Mouse (Mus musculus) stomach, embryonic 14.5 days (tissue): ENCODE measurements around the gene Wfs1. TPM values are rescaled to one million over a fixed set of nuclear protein-coding genes. Genes with fewer than 3 reads are reported as not detected.
"Not testable (repeated sequence)": the region's sequence is repeated elsewhere in the genome, so short reads cannot be mapped to it uniquely, and the experiment has no call there.

Experiments
- ATAC-seq: fragments of 200-750 bp; cut with Nextera tagmentation; 2 replicates; pipeline ENCODE4 v1.8.0; 2017; ENCODE audit warnings: low read depth, moderate TSS enrichment; ENCODE audit not compliant: insufficient number of reproducible peaks, insufficient read depth, low FRiP score
- H3K27ac ChIP-seq: fragments of 300-500 bp; sonication (generic); 2 replicates; pipeline ENCODE4 v1.5.1; 2014; ENCODE audit warnings: mild to moderate bottlenecking, low read length, moderate library complexity, mixed read lengths
- H3K27me3 ChIP-seq: fragments of 300-500 bp; sonication (generic); 2 replicates; pipeline ENCODE4 v1.6.1; 2014; ENCODE audit warnings: low read length, control low read depth, mixed read lengths; ENCODE audit not compliant: control insufficient read depth, insufficient read depth
- H3K36me3 ChIP-seq: fragments of 300-500 bp; sonication (generic); 2 replicates; pipeline ENCODE4 v1.6.1; 2014; ENCODE audit warnings: mild to moderate bottlenecking, control low read depth, low read length, moderate library complexity, mixed read lengths; ENCODE audit not compliant: control insufficient read depth, insufficient read depth
- H3K4me1 ChIP-seq: fragments of 300-500 bp; sonication (generic); 2 replicates; pipeline ENCODE4 v1.6.1; 2014; ENCODE audit warnings: low read length, control low read depth, mixed read lengths; ENCODE audit not compliant: control insufficient read depth, insufficient read depth
- H3K4me2 ChIP-seq: fragments of 300-500 bp; sonication (generic); replicated peaks from 2 replicates; pipeline ENCODE4 v1.6.1; 2014; ENCODE audit warnings: low read depth, low read length, control low read depth
- H3K4me3 ChIP-seq: fragments of 300-500 bp; sonication (generic); 2 replicates; pipeline ENCODE4 v1.5.1; 2014; ENCODE audit warnings: low read depth, low read length, control low read depth
- H3K9ac ChIP-seq: fragments of 300-500 bp; sonication (generic); replicated peaks from 2 replicates; pipeline ENCODE4 v1.6.1; 2014; ENCODE audit warnings: low read depth, mild to moderate bottlenecking, control low read depth, low read length, moderate library complexity, mixed read lengths
- H3K9me3 ChIP-seq: fragments of 300-500 bp; sonication (generic); 2 replicates; pipeline ENCODE4 v1.6.1; 2016; ENCODE audit warnings: low read depth, low read length, control low read depth; ENCODE audit not compliant: control insufficient read depth
- WGBS: fragments of 180-500 bp; shearing (Covaris S2); extraction: QIAGEN DNeasy Blood & Tissue Kit; methylation state at CpG from one replicate; pipeline ENCODE4 v1.1.7; 2014; 5-methylcytosine and 5-hydroxymethylcytosine counted together
- polyA plus RNA-seq: library from polyadenylated mRNA; unstranded; fragments of >200 nt; fragmentation: Nextera tagmentation; extraction: Ambion mirVana; gene quantifications from 2 replicates; pipeline ENCODE4 v1.2.1, GENCODE M21; 2014

Gene Wfs1
- polyA plus RNA-seq, 1 experiment from 2014 or later = 9.4 TPM

DNA sequence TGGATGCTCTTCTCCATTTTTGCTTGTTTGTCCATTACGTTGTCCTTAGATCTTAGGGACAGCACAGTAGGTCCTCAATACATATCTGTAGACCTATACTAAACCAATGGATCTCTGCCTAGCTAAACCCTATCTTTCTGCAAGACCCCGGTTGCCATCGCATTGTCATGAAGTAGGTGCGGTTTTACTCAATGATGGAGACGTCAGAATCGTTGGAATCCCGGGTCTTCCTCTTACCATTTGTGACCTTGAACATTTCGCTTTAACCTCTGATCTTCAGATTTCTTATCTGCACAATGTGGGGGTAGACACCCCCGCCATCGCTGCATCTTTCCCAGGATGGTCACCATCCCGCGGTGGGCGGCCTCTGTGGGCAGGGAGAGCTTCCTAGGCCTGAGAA lies 38.7 kb upstream of the Wfs1 start:
- Histone ChIP-seq H3K4me2 (peak overlapping the region; percentile 100), H3K4me1 (0 out of 2 replicates have a peak, but pooled peaks cover 4% of the 10 kb centered on the region), H3K4me3 (peak overlapping the region; percentile 59), H3K36me3 (no peaks in the 10 kb centered on the region), H3K9ac (no peak overlapping the region), H3K27ac (no peak overlapping the region), H3K27me3 (peaks cover 54% of the 10 kb centered on the region), H3K9me3 (no peaks in the 10 kb centered on the region)
- ATAC-seq = no peak
- WGBS = 13% methylated on average over 13 of the region's 13 CpGs

DNA sequence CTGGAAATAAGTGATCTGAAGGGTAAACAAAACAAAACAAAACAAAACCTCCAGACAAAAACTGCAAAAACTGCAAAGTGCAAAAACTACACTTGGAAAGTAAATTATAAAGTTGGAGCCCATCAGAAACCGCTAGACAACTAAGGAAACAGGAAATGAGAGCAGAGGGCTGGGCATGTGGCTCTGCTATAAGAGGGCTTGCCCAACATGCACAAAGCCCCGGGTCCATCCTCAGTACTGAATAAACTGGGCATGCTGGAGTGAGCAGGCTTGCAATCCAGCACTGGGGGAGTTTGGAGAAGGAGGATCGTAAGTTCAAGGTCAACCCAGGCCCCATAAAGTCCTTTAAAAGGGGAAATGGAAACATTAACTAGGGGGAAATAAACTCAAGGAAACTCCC lies 28.2 kb upstream of the Wfs1 start:
- H3K4me1 ChIP-seq = no peaks in the 10 kb centered on the region
- no peak overlapping the region for H3K4me2 ChIP-seq
- H3K27me3 ChIP-seq = no peaks in the 10 kb centered on the region
- H3K27ac ChIP-seq = no peak overlapping the region
- no peak overlapping the region for H3K4me3 ChIP-seq
- ATAC-seq = no peak
- no peaks in the 10 kb centered on the region for H3K36me3 ChIP-seq
- no peak overlapping the region for H3K9ac ChIP-seq
- H3K9me3 ChIP-seq = no peaks in the 10 kb centered on the region
- 68% methylated on average over 3 of the region's 3 CpGs for WGBS

DNA sequence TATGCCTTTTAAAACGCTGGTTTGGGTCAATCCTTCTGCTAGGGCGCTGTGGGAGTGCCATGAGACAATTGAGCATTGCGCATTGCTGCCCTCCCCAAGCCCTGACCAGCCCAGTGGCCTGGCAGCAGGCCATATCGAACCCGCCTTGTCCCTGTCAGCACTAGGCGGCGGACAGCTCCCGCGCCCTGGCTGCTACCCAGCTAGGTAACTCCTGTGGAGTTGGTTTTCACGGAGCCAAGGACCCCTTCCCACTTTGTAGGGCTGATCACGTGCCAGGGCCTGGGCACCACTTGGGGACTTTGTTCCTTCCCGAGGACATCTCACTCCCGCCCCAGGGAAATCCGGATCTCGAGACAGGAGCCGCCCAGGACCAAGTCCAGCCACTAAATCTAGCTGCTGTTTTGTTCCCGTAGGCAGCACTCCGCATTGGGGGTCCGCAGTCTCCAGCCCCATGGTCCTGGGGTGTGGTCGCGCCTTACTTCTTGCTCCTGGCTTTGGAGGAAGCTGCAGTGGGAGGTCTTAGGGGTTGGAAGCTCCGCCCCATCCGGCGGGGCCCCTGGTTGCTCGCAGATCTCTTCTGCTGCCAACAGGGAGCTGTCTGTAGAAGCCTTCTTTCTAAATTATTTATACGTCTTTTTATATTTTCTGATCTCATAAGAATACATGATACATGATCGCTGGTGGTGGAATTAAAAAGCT lies 26.8 kb upstream of the Wfs1 start:
- no peak overlapping the region for H3K4me2 ChIP-seq
- H3K4me1 ChIP-seq = no peaks in the 10 kb centered on the region
- WGBS = 6% methylated on average over 27 of the region's 27 CpGs
- no peak overlapping the region for H3K27ac ChIP-seq
- ATAC-seq = 0 out of 2 replicates have a peak, but pooled peaks have one; percentile 42
- H3K27me3 ChIP-seq = no peaks in the 10 kb centered on the region
- no peak overlapping the region for H3K9ac ChIP-seq
- H3K9me3 ChIP-seq = no peaks in the 10 kb centered on the region
- H3K4me3 ChIP-seq = no peak overlapping the region
- no peaks in the 10 kb centered on the region for H3K36me3 ChIP-seq

DNA sequence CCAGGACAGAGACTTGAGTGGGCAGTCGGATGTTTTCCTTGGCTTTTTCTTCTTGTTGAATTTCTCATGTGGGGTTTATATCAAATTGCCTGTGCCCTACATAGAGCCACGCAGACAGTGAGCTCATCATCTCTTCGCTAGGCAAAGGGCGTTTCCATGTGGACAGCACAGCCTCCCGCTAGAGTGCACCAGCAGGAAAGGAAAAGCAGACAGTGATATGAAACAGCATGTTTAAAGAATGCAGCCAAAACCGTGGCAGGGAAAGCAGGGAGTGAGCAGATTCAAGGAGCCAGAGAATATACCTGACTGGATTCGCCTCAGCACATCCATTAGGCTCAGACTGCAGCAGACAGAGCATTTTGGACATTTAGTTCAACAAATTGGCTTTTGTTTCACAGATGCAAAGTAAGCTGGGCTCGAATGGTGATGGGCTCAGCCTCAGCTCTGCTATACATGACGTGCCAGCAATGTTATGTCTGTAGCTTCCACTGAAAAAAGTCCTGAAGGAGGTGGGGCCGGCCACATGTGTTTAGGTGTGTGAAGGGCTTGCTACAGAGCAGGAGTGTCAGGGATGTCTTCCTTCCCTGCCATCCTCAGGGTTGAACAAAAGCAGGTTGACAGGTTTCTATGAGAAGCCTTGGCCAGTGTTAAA lies 21.8 kb upstream of the Wfs1 start:
- no peak overlapping the region for H3K27ac ChIP-seq
- no peak for ATAC-seq
- 79% methylated on average over 10 of the region's 10 CpGs for WGBS
- no peak overlapping the region for H3K9ac ChIP-seq
- no peaks in the 10 kb centered on the region for H3K4me1 ChIP-seq
- no peaks in the 10 kb centered on the region for H3K27me3 ChIP-seq
- no peak overlapping the region for H3K4me3 ChIP-seq
- no peaks in the 10 kb centered on the region for H3K9me3 ChIP-seq
- H3K4me2 ChIP-seq = no peak overlapping the region
- H3K36me3 ChIP-seq = no peaks in the 10 kb centered on the region

DNA sequence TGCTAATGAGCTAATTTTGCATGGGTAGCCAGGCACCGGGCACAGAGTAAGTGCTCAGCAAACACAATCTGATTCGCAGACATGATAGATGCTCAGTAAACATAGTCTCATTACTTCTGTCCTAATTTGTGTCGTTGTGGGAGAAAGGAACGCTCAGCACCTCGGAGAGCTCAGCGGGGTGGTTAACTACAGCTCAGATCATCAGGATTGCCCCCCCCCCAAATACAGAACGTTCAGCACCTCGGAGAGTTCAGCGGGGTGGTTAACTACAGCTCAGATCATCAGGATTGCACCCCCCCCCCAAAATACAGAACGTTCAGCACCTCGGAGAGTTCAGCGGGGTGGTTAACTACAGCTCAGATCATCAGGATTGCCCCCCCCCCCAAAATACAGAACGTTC lies 20.8 kb upstream of the Wfs1 start:
- ATAC-seq, H3K4me1 ChIP-seq, H3K9me3 ChIP-seq, H3K27me3 ChIP-seq, H3K4me3 ChIP-seq, H3K36me3 ChIP-seq, H3K4me2 ChIP-seq, H3K27ac ChIP-seq, H3K9ac ChIP-seq: not testable (repeated sequence)
- 23% methylated on average over 13 of the region's 13 CpGs for WGBS

DNA sequence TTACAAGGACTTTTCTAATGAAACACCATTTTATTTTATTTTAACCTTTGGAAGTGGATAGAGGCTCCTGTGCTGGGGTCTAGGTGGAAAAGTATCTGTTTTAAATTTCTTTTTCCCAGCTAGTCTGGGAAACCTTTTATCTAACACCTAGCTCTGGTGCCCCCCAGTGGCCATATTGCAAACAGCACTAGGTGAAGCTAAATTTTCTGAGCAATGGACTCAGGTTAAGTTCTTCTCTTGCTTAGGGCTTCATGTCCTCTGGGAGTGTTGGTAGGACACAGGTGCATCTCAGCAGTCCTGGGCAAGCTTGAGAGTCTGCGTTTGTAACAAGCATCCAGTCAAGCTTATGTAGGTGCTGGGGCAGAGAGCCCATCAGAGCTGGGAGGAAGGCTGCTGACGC lies 13.0 kb upstream of the Wfs1 start:
- Histone ChIP-seq H3K4me2 (no peak overlapping the region), H3K9ac (no peak overlapping the region), H3K27me3 (no peaks in the 10 kb centered on the region), H3K27ac (no peak overlapping the region), H3K9me3 (no peaks in the 10 kb centered on the region), H3K4me1 (no peaks in the 10 kb centered on the region), H3K36me3 (no peaks in the 10 kb centered on the region), H3K4me3 (no peak overlapping the region)
- ATAC-seq = no peak
- WGBS = 54% methylated on average over 2 of the region's 2 CpGs

DNA sequence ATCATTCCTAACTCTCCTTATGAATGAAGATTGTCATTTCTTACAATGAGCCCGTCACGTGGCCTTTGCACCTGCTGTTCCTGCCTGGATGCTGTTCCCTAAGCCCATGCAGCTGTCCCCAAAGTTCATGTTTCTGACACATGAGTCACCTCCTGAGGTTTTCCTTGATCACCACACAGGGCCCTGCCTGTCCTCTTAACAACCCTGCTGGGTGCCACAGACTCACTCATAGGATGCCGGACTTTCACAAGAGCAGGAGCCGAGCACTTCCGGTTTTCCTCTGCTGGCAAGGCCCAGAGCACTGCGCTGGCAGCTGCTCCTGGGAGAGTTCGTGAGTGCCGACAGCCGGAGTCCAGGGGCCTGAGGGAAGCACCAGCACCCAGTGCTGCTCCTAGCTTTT lies 12.0 kb upstream of the Wfs1 start:
- no peaks in the 10 kb centered on the region for H3K36me3 ChIP-seq
- H3K9ac ChIP-seq = no peak overlapping the region
- H3K9me3 ChIP-seq = no peaks in the 10 kb centered on the region
- no peak overlapping the region for H3K27ac ChIP-seq
- no peak for ATAC-seq
- H3K27me3 ChIP-seq = no peaks in the 10 kb centered on the region
- 89% methylated on average over 9 of the region's 9 CpGs for WGBS
- no peak overlapping the region for H3K4me2 ChIP-seq
- H3K4me3 ChIP-seq = no peak overlapping the region
- no peaks in the 10 kb centered on the region for H3K4me1 ChIP-seq

DNA sequence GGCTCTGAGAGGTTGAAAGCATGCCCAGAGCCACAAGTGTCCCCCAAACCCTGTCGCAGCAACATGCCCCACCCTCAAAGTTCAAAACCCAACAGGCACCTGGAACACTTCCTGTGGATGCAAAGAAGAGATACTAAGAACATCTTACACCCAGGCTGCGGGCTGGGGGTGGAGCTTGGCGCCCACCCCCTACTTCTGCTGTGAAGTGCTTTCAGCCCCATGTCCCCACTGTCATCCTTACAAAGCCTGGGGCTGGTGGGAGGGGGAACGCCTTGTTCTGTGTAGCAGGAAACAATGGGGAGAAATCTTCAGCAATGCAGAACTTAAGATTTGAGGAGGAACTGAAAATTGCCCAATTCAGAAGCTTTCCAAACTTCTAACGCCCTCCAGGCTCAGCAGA lies 9.0 kb upstream of the Wfs1 start:
- no peak overlapping the region for H3K4me2 ChIP-seq
- H3K36me3 ChIP-seq = no peaks in the 10 kb centered on the region
- no peaks in the 10 kb centered on the region for H3K4me1 ChIP-seq
- no peak overlapping the region for H3K27ac ChIP-seq
- H3K9ac ChIP-seq = no peak overlapping the region
- H3K9me3 ChIP-seq = no peaks in the 10 kb centered on the region
- WGBS = 50% methylated on average over 5 of the region's 5 CpGs
- ATAC-seq = no peak
- no peaks in the 10 kb centered on the region for H3K27me3 ChIP-seq
- no peak overlapping the region for H3K4me3 ChIP-seq

DNA sequence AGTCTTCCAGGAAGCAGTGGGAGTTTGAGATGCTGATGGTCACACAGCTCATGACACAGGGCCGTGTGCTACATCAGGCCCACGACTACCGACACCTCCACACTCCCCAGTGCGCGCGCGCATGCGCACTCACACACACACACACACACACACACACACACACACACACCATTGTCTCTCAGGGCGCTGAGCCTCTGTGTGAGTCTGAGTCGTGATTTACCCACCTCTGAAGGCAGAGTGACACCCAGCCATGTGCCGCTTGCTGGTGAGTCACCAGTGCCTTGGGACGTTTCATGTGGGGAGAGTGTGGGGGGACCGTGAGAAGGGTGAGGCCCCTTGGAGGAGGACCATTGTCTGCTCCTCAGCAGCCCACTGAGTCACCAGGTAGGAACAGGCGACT lies 7.4 kb upstream of the Wfs1 start:
- Histone ChIP-seq H3K27ac (no peak overlapping the region), H3K36me3 (no peaks in the 10 kb centered on the region), H3K4me3 (no peak overlapping the region), H3K27me3 (no peaks in the 10 kb centered on the region), H3K9ac (no peak overlapping the region), H3K9me3 (no peaks in the 10 kb centered on the region), H3K4me1 (no peaks in the 10 kb centered on the region), H3K4me2 (no peak overlapping the region)
- WGBS = 85% methylated on average over 14 of the region's 14 CpGs
- no peak for ATAC-seq
